Mouse (Mus musculus) v-Abl transformed pro-B cells (cell line): ENCODE measurements around the gene Terf2ip.

Source experiments
- in situ Hi-C, 2 experiments: fragments of 400-800 bp; cut with MboI; formaldehyde crosslinking; loops; one replicate each; pipeline ENCODE4 v1.15.1; 2025; ENCODE audit not compliant: unreplicated experiment in 2 of 2

Terf2ip gene

GRCm38 (mm10) chr8:112004754-112005153, 6.4 kb upstream of the Terf2ip start:
- in situ Hi-C loops, result loop anchor here in 1 of 2 experiments (25.0 kb wide), 1 partner anchor 492 kb away; the partner anchor contains the start of gene Wdr59

GRCm38 (mm10) chr8:112005601-112006000, 5.6 kb upstream of the Terf2ip start:
- in situ Hi-C loops, result loop anchor here in 1 of 2 experiments (25.0 kb wide), 1 partner anchor 493 kb away; the partner anchor contains the start of gene Wdr59

GRCm38 (mm10) chr8:112007669-112008068, 3.5 kb upstream of the Terf2ip start:
- in situ Hi-C loops, result loop anchor here in 1 of 2 experiments (25.0 kb wide), 1 partner anchor 495 kb away; the partner anchor contains the start of gene Wdr59

GRCm38 (mm10) chr8:112009558-112009957, 1.6 kb upstream of the Terf2ip start:
- in situ Hi-C loops, result loop anchor here in 1 of 2 experiments (25.0 kb wide), 1 partner anchor 497 kb away; the partner anchor contains the start of gene Wdr59

GRCm38 (mm10) chr8:112011816-112012242, 631 bp downstream of the Terf2ip start:
- in situ Hi-C loops, result loop anchor here in 1 of 2 experiments (25.0 kb wide), 1 partner anchor 500 kb away; the partner anchor contains the start of gene Wdr59

GRCm38 (mm10) chr8:112014936-112015335, 3.7 kb downstream of the Terf2ip start, which contains the start of gene Gm6793:
Gene Gm6793 (minus strand): TSS chr8:112015036.
- in situ Hi-C loops, result loop anchor here in 1 of 2 experiments (25.0 kb wide), 1 partner anchor 503 kb away; the partner anchor contains the start of gene Wdr59

- in situ Hi-C loops, result loop anchor here in 1 of 2 experiments (25.0 kb wide), 1 partner anchor 692 kb away; the partner anchor contains the start of gene Mlkl
Observed at GRCm38 (mm10) chr8:112029455-112029854, 18.3 kb downstream of the Terf2ip start.

GRCm38 (mm10) chr8:112030663-112031062, 19.5 kb downstream of the Terf2ip start:
- in situ Hi-C loops, result loop anchor here (5.0 to 25.0 kb wide), 5 partner anchors 38 to 693 kb away; partner anchors contain the start of genes Adat1 (in 1 of the 2) and Mlkl (in 1 of the 2)

GRCm38 (mm10) chr8:112033071-112033470, 21.9 kb downstream of the Terf2ip start:
- in situ Hi-C loops, result loop anchor here (5.0 to 25.0 kb wide), 5 partner anchors 41 to 696 kb away; partner anchors contain the start of genes Adat1 (in 1 of the 2) and Mlkl (in 1 of the 2)

- in situ Hi-C loops, result loop anchor here (5.0 to 25.0 kb wide), 5 partner anchors 42 to 697 kb away; partner anchors contain the start of genes Adat1 (in 1 of the 2) and Mlkl (in 1 of the 2)
Observed at GRCm38 (mm10) chr8:112034603-112035002, 23.4 kb downstream of the Terf2ip start.

- in situ Hi-C loops, result loop anchor here in 1 of 2 experiments (25.0 kb wide), 1 partner anchor 700 kb away; the partner anchor contains the start of gene Mlkl
Observed at GRCm38 (mm10) chr8:112037521-112037920, 26.3 kb downstream of the Terf2ip start.

GRCm38 (mm10) chr8:112045182-112045581, 34.0 kb downstream of the Terf2ip start:
- in situ Hi-C loops, result loop anchor here (5.0 to 25.0 kb wide), 3 partner anchors 708 to 1937 kb away; partner anchors contain the start of gene Mlkl (in 1 of the 2)

GRCm38 (mm10) chr8:112045896-112046295, 34.7 kb downstream of the Terf2ip start:
- in situ Hi-C loops, result loop anchor here (5.0 to 25.0 kb wide), 3 partner anchors 709 to 1936 kb away; partner anchors contain the start of gene Mlkl (in 1 of the 2)

GRCm38 (mm10) chr8:112048293-112048692, 37.1 kb downstream of the Terf2ip start:
- in situ Hi-C loops, result loop anchor here (5.0 to 25.0 kb wide), 3 partner anchors 711 to 1934 kb away; partner anchors contain the start of gene Mlkl (in 1 of the 2)

GRCm38 (mm10) chr8:112049984-112050383, 38.8 kb downstream of the Terf2ip start:
- in situ Hi-C loops, result loop anchor here (5.0 to 25.0 kb wide), 3 partner anchors 713 to 1932 kb away; partner anchors contain the start of gene Mlkl (in 1 of the 2)

- in situ Hi-C loops, result no loop called here
Observed at GRCm38 (mm10) chr8:112051537-112051936, 40.3 kb downstream of the Terf2ip start.

GRCm38 (mm10) chr8:112054456-112054855, 43.3 kb downstream of the Terf2ip start:
- in situ Hi-C loops, result no loop called here

GRCm38 (mm10) chr8:112061372-112061771, 50.2 kb downstream of the Terf2ip start:
- in situ Hi-C loops, result loop anchor here in 1 of 2 experiments (5.0 kb wide), 1 partner anchor 1921 kb away; no protein-coding TSS in a partner anchor
